Mouse (Mus musculus) bone marrow macrophage, adult 2 months (primary cell): ENCODE data around the gene Dnah14.

ENCODE experiments used
- CTCF ChIP-seq: IDR thresholded peaks from 2 replicates; pipeline ENCODE4 v1.5.1; 2012; ENCODE audit warnings: low read depth, mild to moderate bottlenecking, low read length, moderate library complexity
- POLR2A ChIP-seq: IDR thresholded peaks from 2 replicates; pipeline ENCODE4 v1.6.1; 2012; ENCODE audit warnings: mild to moderate bottlenecking, low read depth, low read length, borderline replicate concordance

DNA sequence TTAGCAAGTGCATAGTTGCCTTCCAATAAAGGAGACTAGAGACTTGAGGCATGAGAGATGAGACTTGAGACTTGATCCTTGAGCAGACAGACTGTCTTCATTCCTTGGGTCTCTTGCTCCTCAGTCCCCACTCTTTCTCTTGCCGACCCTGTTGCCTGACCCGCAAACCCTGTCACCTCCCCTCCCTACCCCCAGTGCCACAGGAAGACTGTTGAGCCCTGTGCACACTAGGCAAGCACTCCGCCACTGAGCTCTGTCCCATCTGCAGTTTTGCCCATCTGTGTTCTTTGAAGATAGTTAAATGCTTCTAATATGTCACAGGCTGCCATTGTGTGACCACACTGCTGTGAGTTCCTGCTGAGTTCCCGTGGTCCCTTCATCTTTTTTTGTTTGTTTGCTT is 23.0 kb downstream of the Dnah14 start:
- no peak for TF ChIP-seq POLR2A
- TF ChIP-seq CTCF: no peak
